Mouse (Mus musculus): Measurements from ENCODE around the gene Tmem119.

- TF ChIP-seq CTCF (IDR thresholded peaks at IDR 0.05; ENCODE audit: borderline replicate concordance, insufficient read depth, low read length), result no peak
- TF ChIP-seq POLR2A (IDR thresholded peaks at IDR 0.05; ENCODE audit: low read depth, low read length), result no peak
These were observed 35.9 kb downstream of the Tmem119 start for GRCm38 (mm10) chr5:113764426-113764825.

All from embryonic fibroblast, embryonic 13.5 days (primary cell).